Mouse (Mus musculus) C3H10T1/2 (cell line): ENCODE data around the gene Eif2ak4. TPM values are rescaled to one million over a fixed set of nuclear protein-coding genes. Genes with fewer than 3 reads are reported as not detected.

Source experiments
- polyA plus RNA-seq, 2 experiments: library from polyadenylated mRNA; unstranded; fragments of >200 nt; fragmentation: generic; extraction: Trizol; gene quantifications; one replicate each; pipeline ENCODE4 v1.2.1; 2012; ENCODE audit warnings: missing spikeins in 2 of 2

Eif2ak4 gene
- 1 to 10 TPM in 1 of 2 experiments, under 1 TPM in 1; 0.70 to 6.5 TPM for polyA plus RNA-seq

GRCm38 (mm10) chr2:118388341-118389335 is at the start of gene Eif2ak4:
TSS of gene Eif2ak4 (plus strand) at chr2:118388618.

DNA sequence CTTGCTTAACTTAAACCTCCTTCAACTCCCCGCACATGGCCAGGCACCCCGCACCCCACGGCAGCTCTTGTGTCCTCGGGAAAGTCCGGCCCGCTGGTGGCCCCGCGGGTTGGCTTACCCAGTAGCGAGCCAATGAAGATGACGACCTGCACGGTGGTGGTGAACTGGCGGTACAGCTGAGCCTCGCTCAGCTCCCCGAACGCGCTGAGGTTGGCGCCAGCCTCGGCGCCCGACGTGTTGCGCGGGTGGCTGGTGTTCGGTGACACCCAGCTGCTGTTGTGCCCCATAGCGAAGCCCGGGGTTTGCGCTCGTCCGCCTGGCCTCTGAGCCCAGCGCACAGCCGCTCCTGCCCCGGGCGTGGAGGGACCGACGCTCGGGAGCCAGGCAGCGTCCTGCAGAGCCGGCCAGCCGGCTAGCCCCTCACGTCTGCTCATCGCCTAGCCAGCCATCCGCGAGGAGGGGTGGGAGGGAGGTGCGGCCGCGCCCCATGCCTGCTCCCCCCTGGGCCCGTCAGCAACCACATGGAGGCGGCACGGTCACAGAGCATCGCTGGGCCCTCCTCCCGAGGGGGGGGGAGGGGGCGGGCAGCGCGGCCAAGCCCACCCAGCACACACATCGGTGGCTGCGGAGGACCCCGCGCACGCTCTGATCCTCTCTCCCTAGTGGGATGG is 15.4 kb upstream of the Eif2ak4 start, which contains the start of gene Gpr176:
Gene Gpr176, minus strand, starts transcription at position 519 of the 671 bp plus-strand sequence.

DNA sequence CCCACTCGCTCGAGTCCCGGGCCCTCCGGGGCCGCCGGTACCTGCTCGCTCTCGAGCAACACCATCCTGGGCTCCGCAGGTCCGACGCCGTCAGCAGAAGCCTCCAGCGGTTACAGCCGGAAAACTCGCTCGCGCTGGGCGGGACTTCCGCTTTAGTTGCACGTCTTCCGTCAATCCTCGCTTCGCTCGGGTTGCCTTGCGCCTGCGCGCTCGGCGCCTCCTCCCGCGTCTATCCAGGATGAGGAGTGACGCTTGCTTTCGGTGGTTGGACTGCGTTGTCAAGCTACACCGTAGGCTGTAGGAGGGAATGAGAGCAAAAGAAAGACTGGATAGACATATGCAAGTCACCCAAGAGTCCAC is 91.1 kb downstream of the Eif2ak4 start, which contains the start of gene Srp14:
Gene Srp14, minus strand, starts transcription at position 162 of the 360 bp plus-strand sequence.

Other genes starting within 250 kb of the Eif2ak4 start
- gene Fsip1, start 131.7 kb upstream of the Eif2ak4 start, polyA plus RNA-seq: under 1 TPM in 1 of 2 experiments, not detected in 1; 0.04 TPM
- under 1 TPM; 0.02 to 0.06 TPM for gene Gpr176, start 15.2 kb upstream of the Eif2ak4 start, polyA plus RNA-seq
- 100 to 1,000 TPM in 1 of 2 experiments, 10 to 100 TPM in 1; 76.6 to 215 TPM for gene Srp14, start 91.1 kb downstream of the Eif2ak4 start, polyA plus RNA-seq
- 10 to 100 TPM in 1 of 2 experiments, under 1 TPM in 1; 0.16 to 12.2 TPM for gene Bmf, start 161.1 kb downstream of the Eif2ak4 start, polyA plus RNA-seq
- 10 to 100 TPM in 1 of 2 experiments, 1 to 10 TPM in 1; 8.9 to 54.1 TPM for gene Bub1b, start 209.6 kb downstream of the Eif2ak4 start, polyA plus RNA-seq